In the genomic region with DNA sequence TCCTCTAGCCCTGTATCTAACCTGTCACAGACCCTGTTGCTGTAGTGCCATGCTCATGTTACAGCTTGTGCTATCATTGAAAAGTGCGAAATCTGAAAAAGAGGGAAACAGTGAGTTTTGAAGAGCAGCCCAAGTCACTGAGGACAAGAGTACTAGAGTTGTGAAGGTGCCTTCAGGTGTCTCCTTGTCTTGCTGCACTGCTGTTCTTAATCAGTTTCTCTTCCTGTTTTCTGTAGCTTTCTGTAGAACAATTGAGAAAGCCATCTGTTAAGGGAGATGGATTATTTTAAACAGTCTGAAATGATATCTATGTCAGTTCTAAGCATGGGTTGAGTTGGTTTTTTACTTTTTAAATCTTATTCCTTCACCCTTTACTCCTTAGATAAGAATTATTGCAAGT, we compare ENCODE assay signal across 23 mouse cellular contexts.
"Had no signal": no experiment of that assay in that cellular context is flagged by ENCODE, and none has a peak within 500 bp of the region (broad histone marks: within the 10 kb centered on the region; RNA-seq: fewer than 3 reads in every experiment).

No protein-coding gene starts in this region.

- H3K36me3 ChIP-seq: kidney, embryonic 15.5 days; limb, embryonic 10.5 days; limb, embryonic 13.5 days; liver, embryonic 12.5 days; liver, embryonic 15.5 days; lung, embryonic 15.5 days; midbrain, embryonic 10.5 days; midbrain, embryonic 13.5 days had no signal

- H3K9ac ChIP-seq: kidney, embryonic 15.5 days; limb, embryonic 13.5 days; liver, embryonic 12.5 days; liver, embryonic 15.5 days; lung, embryonic 15.5 days; midbrain, embryonic 13.5 days had no signal

- H3K4me1 ChIP-seq: limb, embryonic 10.5 days; limb, embryonic 13.5 days; midbrain, embryonic 10.5 days had no signal

- H3K9me3 ChIP-seq: kidney, embryonic 15.5 days; limb, embryonic 10.5 days; limb, embryonic 13.5 days; liver, embryonic 12.5 days; liver, embryonic 15.5 days; lung, embryonic 15.5 days; megakaryocyte, embryonic 14.5 days; midbrain, embryonic 10.5 days; midbrain, embryonic 13.5 days had no signal

- ATAC-seq: inflammation-experienced regulatory T-cells, adult 6 months; intestine, postnatal 0 days; liver, embryonic 12.5 days; midbrain, embryonic 13.5 days; midbrain, embryonic 16.5 days had no signal

- DNase-seq: kidney, adult 2 months; kidney, postnatal 14 days; layer of hippocampus, adult 9-11 months; liver; lung, postnatal 14 days; right cerebral cortex, adult 18-20 months; right cerebral cortex, postnatal 14 days; right cerebral cortex, postnatal 4 days; thymus, postnatal 25 days had no signal

- H3K27ac ChIP-seq: kidney, embryonic 15.5 days; layer of hippocampus, adult 2 months; limb, embryonic 10.5 days; limb, embryonic 13.5 days; liver, embryonic 12.5 days; liver, embryonic 15.5 days; lung, embryonic 15.5 days; macrophage; midbrain, embryonic 10.5 days; midbrain, embryonic 13.5 days had no signal

- H3K4me2 ChIP-seq: kidney, embryonic 15.5 days; limb, embryonic 13.5 days; liver, embryonic 12.5 days; liver, embryonic 15.5 days; lung, embryonic 15.5 days; midbrain, embryonic 13.5 days had no signal

- H3K4me3 ChIP-seq: kidney, embryonic 15.5 days; layer of hippocampus, adult 2 months; limb, embryonic 10.5 days; limb, embryonic 13.5 days; liver, embryonic 12.5 days; liver, embryonic 15.5 days; lung, embryonic 15.5 days; megakaryocyte, embryonic 14.5 days; midbrain, embryonic 10.5 days; midbrain, embryonic 13.5 days had no signal

- H3K27me3 ChIP-seq: kidney, embryonic 15.5 days; limb, embryonic 13.5 days; liver, embryonic 12.5 days; liver, embryonic 15.5 days; lung, embryonic 15.5 days; megakaryocyte, embryonic 14.5 days; midbrain, embryonic 13.5 days had no signal
